Mouse (Mus musculus) CH12.LX (cell line): ENCODE data around the gene Rgs2. TPM values are rescaled to one million over a fixed set of nuclear protein-coding genes. Genes with fewer than 3 reads are reported as not detected.

ENCODE experiments used
- DNase-seq: peaks from one replicate; pipeline ENCODE4 v3.0.0-alpha.2; 2013; ENCODE audit errors: extremely low read depth
- H3K27ac ChIP-seq: 2 replicates; pipeline ENCODE4 v1.5.1; 2012; ENCODE audit warnings: low read depth, mild to moderate bottlenecking, control low read depth, moderate library complexity; ENCODE audit not compliant: insufficient read depth
- H3K27me3 ChIP-seq: replicated peaks from 2 replicates; pipeline ENCODE3; 2012; ENCODE audit warnings: inconsistent platforms
- H3K36me3 ChIP-seq, 2 experiments: replicated peaks in 1 of 2; 2 replicates each; pipeline versions ENCODE3 to v1.6.1; 2012; ENCODE audit warnings: inconsistent platforms in 1 of 2, low read length in 1 of 2, mild to moderate bottlenecking in 1 of 2, mixed read lengths in 1 of 2, moderate library complexity in 1 of 2; ENCODE audit not compliant: control insufficient read depth in 1 of 2, insufficient read depth in 1 of 2
- H3K4me1 ChIP-seq, 2 experiments: 2 replicates each; pipeline ENCODE4 v1.6.1; 2012; ENCODE audit warnings: inconsistent platforms in 1 of 2, moderate library complexity in 1 of 2; ENCODE audit not compliant: insufficient read depth in 2 of 2, control insufficient read depth in 1 of 2
- H3K4me2 ChIP-seq: 2 replicates; pipeline ENCODE4 v1.6.1; 2012; ENCODE audit warnings: low read depth, mild to moderate bottlenecking, control low read depth; ENCODE audit not compliant: poor library complexity, insufficient read depth, severe bottlenecking
- H3K4me3 ChIP-seq, 3 experiments: fragments of 150-350 bp in 1 of 3; sonication (generic) in 1 of 3; replicated peaks in 1 of 3; 2 replicates each; pipeline versions ENCODE3 to v1.5.1; 2011 to 2012; ENCODE audit warnings: low read depth in 2 of 3, low read length in 2 of 3, mild to moderate bottlenecking in 2 of 3, moderate library complexity in 2 of 3, control low read depth in 1 of 3, improper control_type of control experiment in 1 of 3, inconsistent platforms in 1 of 3, mixed read lengths in 1 of 3; ENCODE audit not compliant: poor library complexity in 1 of 3
- H3K79me2 ChIP-seq: replicated peaks from 2 replicates; pipeline ENCODE4 v1.6.1; 2012; ENCODE audit warnings: mild to moderate bottlenecking, moderate library complexity; ENCODE audit not compliant: control insufficient read depth, poor library complexity, insufficient read depth, severe bottlenecking; ENCODE audit errors: extremely low read depth
- H3K9ac ChIP-seq: 2 replicates; pipeline ENCODE4 v1.6.1; 2012; ENCODE audit warnings: low read depth, mild to moderate bottlenecking, control low read depth, moderate library complexity; ENCODE audit not compliant: insufficient read depth
- H3K9me3 ChIP-seq: replicated peaks from 2 replicates; pipeline ENCODE3; 2012; ENCODE audit warnings: low read length, inconsistent platforms, mixed read lengths
- CHD1 ChIP-seq: IDR thresholded peaks from 2 replicates; pipeline ENCODE4 v1.6.1; 2012; ENCODE audit warnings: low read depth, low read length, improper control_type of control experiment, inconsistent platforms
- E2F4 ChIP-seq: IDR thresholded peaks from 2 replicates; pipeline ENCODE4 v1.6.1; 2011; ENCODE audit warnings: low read depth, low read length, improper control_type of control experiment; ENCODE audit not compliant: insufficient replicate concordance
- HCFC1 ChIP-seq: IDR thresholded peaks from 2 replicates; pipeline ENCODE4 v1.6.1; 2012; ENCODE audit warnings: low read depth, mild to moderate bottlenecking, inconsistent platforms, low read length, improper control_type of control experiment
- JUN ChIP-seq: IDR thresholded peaks from 2 replicates; pipeline ENCODE4 v1.6.1; 2011; ENCODE audit warnings: low read depth, mild to moderate bottlenecking, low read length, improper control_type of control experiment, moderate library complexity; ENCODE audit not compliant: insufficient read depth
- MAZ ChIP-seq: IDR thresholded peaks from 2 replicates; pipeline ENCODE4 v1.6.1; 2012; ENCODE audit warnings: low read depth, mild to moderate bottlenecking, inconsistent platforms, low read length, improper control_type of control experiment, moderate library complexity
- MXI1 ChIP-seq: IDR thresholded peaks from 2 replicates; pipeline ENCODE4 v1.6.1; 2011; ENCODE audit warnings: mild to moderate bottlenecking, low read depth, low read length, improper control_type of control experiment
- MYC ChIP-seq: IDR thresholded peaks from 2 replicates; pipeline ENCODE4 v1.6.1; 2011; ENCODE audit warnings: low read depth, mild to moderate bottlenecking, improper control_type of control experiment, low read length
- NELFE ChIP-seq: IDR thresholded peaks from 2 replicates; pipeline ENCODE4 v1.6.1; 2011; ENCODE audit warnings: low read depth, low read length, improper control_type of control experiment
- NRF1 ChIP-seq: IDR thresholded peaks from 2 replicates; pipeline ENCODE4 v1.6.1; 2014; ENCODE audit warnings: low read depth, mild to moderate bottlenecking, inconsistent platforms, low read length, improper control_type of control experiment, moderate library complexity
- POLR2A ChIP-seq: IDR thresholded peaks from 2 replicates; pipeline ENCODE4 v1.6.1; 2011; ENCODE audit warnings: low read depth, mild to moderate bottlenecking, improper control_type of control experiment, low read length
- POLR2AphosphoS2 ChIP-seq: IDR thresholded peaks from 2 replicates; pipeline ENCODE4 v1.6.1; 2011; ENCODE audit warnings: low read depth, low read length, improper control_type of control experiment
- RCOR1 ChIP-seq: conservative IDR thresholded peaks from 2 replicates; pipeline ENCODE4 v1.6.1; 2012; ENCODE audit warnings: low read depth, mild to moderate bottlenecking, inconsistent platforms, low read length, improper control_type of control experiment
- TBP ChIP-seq: conservative IDR thresholded peaks from 2 replicates; pipeline ENCODE4 v1.6.1; 2011; ENCODE audit warnings: low read depth, low read length, improper control_type of control experiment
- UBTF ChIP-seq: IDR thresholded peaks from 2 replicates; pipeline ENCODE4 v1.6.1; 2012; ENCODE audit warnings: low read depth, mild to moderate bottlenecking, inconsistent platforms, low read length, improper control_type of control experiment, moderate library complexity
- USF1 ChIP-seq: IDR thresholded peaks from 2 replicates; pipeline ENCODE4 v1.6.1; 2014; ENCODE audit warnings: low read depth, mild to moderate bottlenecking, inconsistent platforms, low read length, improper control_type of control experiment
- USF2 ChIP-seq: conservative IDR thresholded peaks from 2 replicates; pipeline ENCODE4 v1.6.1; 2011; ENCODE audit warnings: low read depth, low read length, improper control_type of control experiment
- ZMIZ1 ChIP-seq: IDR thresholded peaks from 2 replicates; pipeline ENCODE4 v1.6.1; 2012; ENCODE audit warnings: low read depth, mild to moderate bottlenecking, inconsistent platforms, low read length, improper control_type of control experiment
- ZNF384 ChIP-seq: IDR thresholded peaks from 2 replicates; pipeline ENCODE4 v1.6.1; 2012; ENCODE audit warnings: low read depth, low read length, improper control_type of control experiment, inconsistent platforms
- dilution Hi-C: fragments of 300-500 bp; cut with MboI; formaldehyde crosslinking; loops from 2 replicates; pipeline ENCODE4 v1.14.3; 2020; ENCODE audit warnings: low sequenced_read_pairs; ENCODE audit not compliant: extremely low pct_unique_long_range_greater_than_20kb, extremely low pct_ligation_motif_present
- in situ Hi-C: fragments of 300-500 bp; cut with MboI; formaldehyde crosslinking; loops from 3 replicates; pipeline ENCODE4 v1.14.3; 2019; ENCODE audit warnings: low sequenced_read_pairs, low pct_ligation_motif_present, low pct_unique_long_range_greater_than_20kb, mixed read lengths
- polyA plus RNA-seq: library from polyadenylated mRNA; unstranded; fragments of >175 nt; gene quantifications from 2 replicates; pipeline ENCODE4 v1.2.1, GENCODE M21; 2012; ENCODE audit warnings: low read depth; ENCODE audit not compliant: insufficient read length
- total RNA-seq, 2 experiments: library from RNA; depleted of rRNA; stranded (reverse); fragments of 300-350 nt in 1 of 2; fragments of >200 nt in 1 of 2; gene quantifications; 2 replicates each; pipeline ENCODE4 v1.2.3; 2012 to 2014

The Rgs2 gene
- total and polyA plus RNA-seq, 3 experiments, result 3.2 to 14.7 (median 11.0) TPM

DNA sequence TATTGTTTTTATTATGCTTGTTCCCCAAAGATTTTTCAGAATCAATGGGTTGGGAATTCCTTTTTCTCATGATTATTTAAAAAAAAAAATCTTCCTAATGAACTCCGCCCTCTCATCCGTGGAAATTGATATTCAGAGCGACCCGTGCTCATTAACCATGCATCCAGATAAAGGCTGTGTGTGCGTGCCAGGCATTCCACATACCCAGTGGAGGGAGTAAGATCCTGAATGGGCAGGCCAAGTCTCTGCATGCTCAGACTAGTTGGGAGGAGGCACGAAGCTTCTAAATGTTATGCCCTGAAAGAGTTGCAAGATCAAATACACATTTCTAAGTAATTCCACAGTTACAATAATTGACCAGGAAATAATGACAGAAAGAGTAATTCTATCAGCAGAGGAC, 26.5 kb upstream of the Rgs2 start:
- no peak for DNase-seq
- Histone ChIP-seq H3K4me3 (no peak overlapping the region), H3K27ac (no peak overlapping the region)
- no peak for TF ChIP-seq POLR2A
- TF ChIP-seq HCFC1, result no peak
- TF ChIP-seq ZMIZ1, result no peak
- TF ChIP-seq TBP, result no peak
- no peak for TF ChIP-seq NELFE
- TF ChIP-seq, all 38 proteins: peak for 0
- Histone ChIP-seq H3K9me3 (no peaks in the 10 kb centered on the region), H3K4me2 (no peak overlapping the region), H3K27me3 (no peaks in the 10 kb centered on the region), H3K79me2 (no peaks in the 10 kb centered on the region), H3K9ac (no peak overlapping the region), H3K36me3 (no peaks in the 10 kb centered on the region), H3K4me1 (no peaks in the 10 kb centered on the region)
- in situ Hi-C loops, result no loop called here
- dilution Hi-C loops, result no loop called here

DNA sequence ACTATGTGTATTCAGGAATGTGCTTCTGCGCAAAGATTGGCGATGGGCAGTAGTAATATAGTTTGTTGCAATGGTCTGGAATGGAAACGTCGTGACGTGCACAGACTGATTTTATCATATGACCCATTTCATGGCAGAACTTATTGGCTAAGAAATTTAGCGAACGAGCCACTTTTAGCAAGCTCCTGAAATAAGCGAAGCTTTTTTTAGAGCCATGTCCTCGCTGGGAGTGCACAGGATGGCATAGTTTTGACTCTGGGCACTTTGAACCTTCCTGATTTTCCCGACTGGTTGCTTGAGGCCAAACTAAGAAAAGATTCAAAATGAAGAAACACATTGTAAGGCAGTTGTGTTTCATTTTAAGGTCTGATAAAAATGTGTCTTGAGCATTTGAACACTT, 25.7 kb upstream of the Rgs2 start:
- DNase-seq, result no peak
- H3K27me3 ChIP-seq, result no peaks in the 10 kb centered on the region
- H3K79me2 ChIP-seq, result no peaks in the 10 kb centered on the region
- dilution Hi-C loops, result no loop called here
- in situ Hi-C loops, result no loop called here
- H3K4me1 ChIP-seq, result no peaks in the 10 kb centered on the region
- no peaks in the 10 kb centered on the region for H3K9me3 ChIP-seq
- H3K4me3 ChIP-seq, result no peak overlapping the region
- H3K9ac ChIP-seq, result no peak overlapping the region
- TF ChIP-seq JUN (no peak), MYC (no peak), TBP (no peak), POLR2AphosphoS2 (no peak), USF2 (no peak), MXI1 (no peak), UBTF (no peak), RCOR1 (no peak), CHD1 (no peak), MAZ (no peak), NRF1 (no peak), E2F4 (no peak), ZNF384 (no peak), USF1 (no peak)
- TF ChIP-seq, all 38 proteins: peak for 0
- H3K4me2 ChIP-seq, result no peak overlapping the region
- no peak overlapping the region for H3K27ac ChIP-seq
- H3K36me3 ChIP-seq, result no peaks in the 10 kb centered on the region
